Mouse (Mus musculus) testis, adult 2 months (tissue): ENCODE data around the gene Rcl1.

Source experiments
- CTCF ChIP-seq: fragments of 200-500 bp; IDR thresholded peaks from 2 replicates; pipeline ENCODE4 v1.5.1; 2012; ENCODE audit warnings: low read depth, mild to moderate bottlenecking, inconsistent platforms, low read length, moderate library complexity; ENCODE audit not compliant: control insufficient read depth, insufficient read depth, insufficient replicate concordance
- POLR2A ChIP-seq: fragments of 200-500 bp; IDR thresholded peaks from 2 replicates; pipeline ENCODE4 v1.6.1; 2012; ENCODE audit warnings: low read depth, mild to moderate bottlenecking, inconsistent platforms, low read length, moderate library complexity; ENCODE audit not compliant: control insufficient read depth

- no peak for TF ChIP-seq CTCF
- no peak for TF ChIP-seq POLR2A
Measured at GRCm38 (mm10) chr19:29102098-29102497, 923 bp downstream of the Rcl1 start.
